Mouse (Mus musculus) limb, embryonic 11.5 days (tissue): ENCODE measurements around the gene Myo1d. TPM values are rescaled to one million over a fixed set of nuclear protein-coding genes. Genes with fewer than 3 reads are reported as not detected.

ENCODE experiments used
- ATAC-seq: fragments of 200-750 bp; cut with Nextera tagmentation; 2 replicates; pipeline ENCODE4 v1.8.0; 2017; ENCODE audit warnings: low read depth; ENCODE audit not compliant: insufficient number of reproducible peaks, low FRiP score, low TSS enrichment
- DNase-seq: peaks from one replicate; pipeline ENCODE4 v3.0.0-alpha.2; 2015; ENCODE audit warnings: low spot score
- H3K27ac ChIP-seq: fragments of 300-500 bp; sonication (generic); replicated peaks from 2 replicates; pipeline ENCODE4 v1.5.1; 2014; ENCODE audit warnings: low read depth, mild to moderate bottlenecking, low read length
- H3K27me3 ChIP-seq: fragments of 300-500 bp; sonication (generic); 2 replicates; pipeline ENCODE4 v1.6.1; 2014; ENCODE audit warnings: mild to moderate bottlenecking, low read length, mixed read lengths; ENCODE audit not compliant: control insufficient read depth, insufficient read depth
- H3K36me3 ChIP-seq: fragments of 300-500 bp; sonication (generic); 2 replicates; pipeline ENCODE4 v1.6.1; 2014; ENCODE audit warnings: mild to moderate bottlenecking, low read length, moderate library complexity, mixed read lengths; ENCODE audit not compliant: control insufficient read depth, insufficient read depth
- H3K4me1 ChIP-seq: fragments of 300-500 bp; sonication (generic); 2 replicates; pipeline ENCODE4 v1.6.1; 2014; ENCODE audit warnings: low read length, mixed read lengths; ENCODE audit not compliant: control insufficient read depth, insufficient read depth
- H3K4me2 ChIP-seq: fragments of 300-500 bp; sonication (generic); 2 replicates; pipeline ENCODE4 v1.6.1; 2014; ENCODE audit warnings: low read depth, mild to moderate bottlenecking, moderate library complexity; ENCODE audit not compliant: severe bottlenecking
- H3K4me3 ChIP-seq: fragments of 300-500 bp; sonication (generic); 2 replicates; pipeline ENCODE4 v1.5.1; 2014; ENCODE audit warnings: low read depth, low read length
- H3K9ac ChIP-seq: fragments of 300-500 bp; sonication (generic); 2 replicates; pipeline ENCODE4 v1.6.1; 2014; ENCODE audit warnings: mild to moderate bottlenecking, low read length
- H3K9me3 ChIP-seq: fragments of 300-500 bp; sonication (generic); 2 replicates; pipeline ENCODE4 v1.6.1; 2016; ENCODE audit warnings: low read length; ENCODE audit not compliant: control insufficient read depth
- WGBS: fragments of 180-500 bp; shearing (Covaris S2); extraction: QIAGEN DNeasy Blood & Tissue Kit; methylation state at CpG from one replicate; pipeline ENCODE4 v1.1.7; 2014; 5-methylcytosine and 5-hydroxymethylcytosine counted together
- polyA plus RNA-seq: library from polyadenylated mRNA; unstranded; fragments of >200 nt; fragmentation: Nextera tagmentation; extraction: Ambion mirVana; gene quantifications from 2 replicates; pipeline ENCODE4 v1.2.1, GENCODE M21; 2014

Myo1d gene
- polyA plus RNA-seq: 6.2 TPM in 2 replicates

GRCm38 (mm10) chr11:80779527-80780344, at the start of gene Myo1d:
Gene Myo1d (minus strand): TSS chr11:80780025.
- WGBS: 1% methylated on average over 52 of the region's 87 CpGs
- ATAC-seq (peak; percentile 96), DNase-seq (peak; percentile 94)
- H3K4me1 ChIP-seq: no peaks in the 10 kb centered on the region
- H3K27ac ChIP-seq: no peak within 1 kb of the TSS
- H3K4me2 ChIP-seq: peak within 1 kb of the TSS; percentile 86
- H3K36me3 ChIP-seq: no peaks in the 10 kb centered on the region
- 0 out of 2 replicates have a peak, but pooled peaks cover 2% of the 10 kb centered on the region for H3K27me3 ChIP-seq
- H3K4me3 ChIP-seq: peak within 1 kb of the TSS; percentile 60
- H3K9me3 ChIP-seq: no peaks in the 10 kb centered on the region
- peak within 1 kb of the TSS; percentile 44 for H3K9ac ChIP-seq

DNA sequence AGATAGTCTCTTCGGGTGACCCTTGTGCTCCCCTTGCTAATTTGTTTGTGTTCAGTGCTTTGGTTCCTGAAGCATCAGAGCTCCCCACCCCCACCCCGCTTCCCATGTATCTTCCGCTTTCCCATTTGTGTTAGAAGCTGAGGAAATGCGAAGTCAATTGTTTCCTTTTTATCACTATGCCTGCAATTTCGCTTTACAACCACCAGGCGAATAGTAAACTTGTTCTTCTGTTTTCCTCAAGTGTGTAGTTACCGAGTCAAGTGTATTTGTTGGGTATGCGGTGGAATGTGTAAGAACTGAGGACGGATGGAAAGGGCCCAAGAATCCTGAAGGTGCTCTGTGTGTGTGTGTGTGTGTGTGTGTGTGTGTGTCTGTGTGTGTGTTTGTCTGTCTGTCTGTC, 42.0 kb upstream of the Myo1d start:
- Histone ChIP-seq H3K4me3 (no peak overlapping the region), H3K9me3 (no peaks in the 10 kb centered on the region), H3K9ac (no peak overlapping the region), H3K36me3 (peaks cover 7% of the 10 kb centered on the region; the same call in 1 of the 2 replicates), H3K4me2 (no peak overlapping the region), H3K27me3 (no peaks in the 10 kb centered on the region), H3K4me1 (peaks cover 3% of the 10 kb centered on the region; the same call in 1 of the 2 replicates), H3K27ac (no peak overlapping the region)
- 83% methylated on average over 9 of the region's 9 CpGs for WGBS
- no peak for DNase-seq
- ATAC-seq: no peak

- 49% methylated on average over 14 of the region's 14 CpGs for WGBS
- Histone ChIP-seq H3K27ac (no peak overlapping the region), H3K36me3 (peaks cover 7% of the 10 kb centered on the region; the same call in 1 of the 2 replicates)
Observed at GRCm38 (mm10) chr11:80821296-80821695, 41.5 kb upstream of the Myo1d start.

GRCm38 (mm10) chr11:80820085-80820484, 40.3 kb upstream of the Myo1d start:
- Histone ChIP-seq H3K4me1 (peaks cover 3% of the 10 kb centered on the region; the same call in 1 of the 2 replicates), H3K27ac (no peak overlapping the region), H3K27me3 (no peaks in the 10 kb centered on the region), H3K4me3 (no peak overlapping the region), H3K9ac (no peak overlapping the region), H3K36me3 (peaks cover 7% of the 10 kb centered on the region; the same call in 1 of the 2 replicates), H3K9me3 (no peaks in the 10 kb centered on the region), H3K4me2 (no peak overlapping the region)
- DNase-seq: no peak
- WGBS: 79% methylated on average over 3 of the region's 3 CpGs
- no peak for ATAC-seq

More at GRCm38 (mm10) chr11:80821296-80821695, 41.5 kb upstream of the Myo1d start:
- H3K27me3 ChIP-seq: no peaks in the 10 kb centered on the region
- H3K9me3 ChIP-seq: no peaks in the 10 kb centered on the region
- H3K4me2 ChIP-seq: no peak overlapping the region
- ATAC-seq: no peak
- H3K9ac ChIP-seq: no peak overlapping the region
- peaks cover 3% of the 10 kb centered on the region; the same call in 1 of the 2 replicates for H3K4me1 ChIP-seq
- H3K4me3 ChIP-seq: no peak overlapping the region
- peak; percentile 51 for DNase-seq

- Histone ChIP-seq H3K27ac (no peak overlapping the region), H3K36me3 (peaks cover 11% of the 10 kb centered on the region; the same call in 1 of the 2 replicates), H3K4me2 (no peak overlapping the region), H3K27me3 (no peaks in the 10 kb centered on the region), H3K9ac (no peak overlapping the region), H3K4me1 (peaks cover 3% of the 10 kb centered on the region; the same call in 1 of the 2 replicates), H3K9me3 (no peaks in the 10 kb centered on the region), H3K4me3 (no peak overlapping the region)
- DNase-seq (peak; percentile 78), ATAC-seq (no peak)
- WGBS: 47% methylated on average over 11 of the region's 11 CpGs
Observed at GRCm38 (mm10) chr11:80818060-80818697, 38.4 kb upstream of the Myo1d start.

GRCm38 (mm10) chr11:80815354-80815753, 35.5 kb upstream of the Myo1d start:
- Histone ChIP-seq H3K9me3 (no peaks in the 10 kb centered on the region), H3K27me3 (no peaks in the 10 kb centered on the region), H3K36me3 (peaks cover 8% of the 10 kb centered on the region; the same call in 1 of the 2 replicates)

DNA sequence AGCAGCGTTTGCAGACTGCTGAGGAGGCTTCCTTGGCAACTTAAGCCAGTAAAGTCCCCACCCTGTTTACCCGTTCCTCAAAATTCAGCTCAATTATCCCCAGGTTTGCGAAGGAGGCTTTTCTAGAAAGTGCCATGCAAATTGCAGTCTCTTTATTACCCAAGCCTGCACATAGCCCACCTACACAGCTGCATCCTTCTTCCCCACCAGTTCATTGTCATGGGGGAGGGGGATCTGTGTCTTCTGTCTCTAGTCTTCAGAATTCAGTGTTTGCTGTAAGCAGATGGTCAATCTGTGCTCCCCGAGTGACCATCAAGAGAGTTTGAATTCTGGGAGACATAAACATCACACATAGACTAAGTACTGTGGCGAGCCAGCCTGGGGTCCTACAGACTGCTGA, 31.3 kb upstream of the Myo1d start:
- Histone ChIP-seq H3K27me3 (no peaks in the 10 kb centered on the region), H3K4me1 (peaks cover 9% of the 10 kb centered on the region; the same call in 1 of the 2 replicates), H3K36me3 (peaks cover 8% of the 10 kb centered on the region; the same call in 1 of the 2 replicates), H3K9ac (peak overlapping the region; percentile 94), H3K27ac (peak overlapping the region; percentile 84; the same call in 1 of the 2 replicates), H3K4me2 (peak overlapping the region; percentile 58), H3K9me3 (no peaks in the 10 kb centered on the region), H3K4me3 (peak overlapping the region; percentile 60)
- no peak for ATAC-seq
- peak; percentile 35 for DNase-seq
- 13% methylated on average over 5 of the region's 5 CpGs for WGBS

More at GRCm38 (mm10) chr11:80815354-80815753, 35.5 kb upstream of the Myo1d start:
- no peak overlapping the region for H3K27ac ChIP-seq
- no peak overlapping the region for H3K4me3 ChIP-seq
- 91% methylated on average over 7 of the region's 7 CpGs for WGBS
- no peak for DNase-seq
- no peak overlapping the region for H3K9ac ChIP-seq
- peaks cover 7% of the 10 kb centered on the region; the same call in 1 of the 2 replicates for H3K4me1 ChIP-seq
- no peak for ATAC-seq
- H3K4me2 ChIP-seq: no peak overlapping the region
